In the genomic region with DNA sequence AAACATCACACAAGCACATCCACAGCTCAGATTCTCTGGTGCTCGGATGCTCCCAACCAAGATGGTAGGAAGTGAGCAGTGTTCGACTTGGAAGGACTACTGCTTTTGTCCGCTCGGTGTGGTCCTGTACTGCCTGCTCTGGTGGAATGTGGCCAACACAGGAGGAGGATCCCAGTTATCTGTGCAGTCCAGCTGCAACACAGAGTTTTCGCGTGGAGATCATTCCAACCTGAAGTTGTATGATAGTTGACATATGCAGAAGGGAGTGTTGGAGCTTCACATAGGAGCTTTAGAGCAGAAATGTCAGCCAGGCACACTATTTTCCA, we compare ENCODE assay signal across 13 mouse cellular contexts. TPM values are rescaled to one million over a fixed set of nuclear protein-coding genes. Genes with fewer than 3 reads are reported as not detected.
A peak's percentile ranks its signal among the peaks of the same experiment; 100 is the strongest.
DNase-seq lines count a peak whose midpoint lies in the region; ATAC-seq lines count a peak whose summit lies in the region.
"Had no signal": no experiment of that assay in that cellular context is flagged by ENCODE, and none has a peak within 500 bp of the region (broad histone marks: within the 10 kb centered on the region; RNA-seq: fewer than 3 reads in every experiment).

No protein-coding gene starts in this region.

- peak overlapping the region; percentile 75 for H3K27ac ChIP-seq in liver, embryonic 16.5 days (ENCODE audit: low read length)
- H3K27ac ChIP-seq: hindbrain, embryonic 12.5 days; limb, embryonic 13.5 days had no signal

- H3K4me3 ChIP-seq in liver, embryonic 16.5 days (ENCODE audit: low read depth, low read length): no peak overlapping the region
- H3K4me3 ChIP-seq: hindbrain, embryonic 12.5 days; limb, embryonic 13.5 days had no signal

- no peaks in the 10 kb centered on the region for H3K27me3 ChIP-seq in liver, embryonic 16.5 days (ENCODE audit: control insufficient read depth, insufficient read depth, low read depth, low read length)
- H3K27me3 ChIP-seq: hindbrain, embryonic 12.5 days; limb, embryonic 13.5 days had no signal

- WGBS in liver, embryonic 16.5 days (ENCODE audit: insufficient replicate concordance): 45% methylated on average over 6 of the region's 6 CpGs

- H3K36me3 ChIP-seq in liver, embryonic 16.5 days (ENCODE audit: control insufficient read depth, insufficient read depth): peaks cover 5% of the 10 kb centered on the region; the same call in 1 of the 2 replicates

- H3K9ac ChIP-seq in liver, embryonic 16.5 days (ENCODE audit: low read depth, low read length): no peak overlapping the region
- H3K9ac ChIP-seq: hindbrain, embryonic 12.5 days; limb, embryonic 13.5 days had no signal

- ATAC-seq in liver, embryonic 16.5 days (ENCODE audit: low read depth): peak; percentile 96
- ATAC-seq: midbrain, embryonic 16.5 days had no signal

- peak overlapping the region; percentile 32; the same call in 1 of the 2 replicates for H3K4me2 ChIP-seq in liver, embryonic 16.5 days (ENCODE audit: low read depth, low read length)
- H3K4me2 ChIP-seq: hindbrain, embryonic 12.5 days; limb, embryonic 13.5 days had no signal

- intact Hi-C loops in left cerebral cortex, postnatal 14 days (cut with DNase I): no loop called here

- H3K4me1 ChIP-seq in liver, embryonic 16.5 days (ENCODE audit: control insufficient read depth, low read depth, low read length): peaks cover 11% of the 10 kb centered on the region
- H3K4me1 ChIP-seq: hindbrain, embryonic 12.5 days; limb, embryonic 13.5 days had no signal

- DNase-seq in kidney, postnatal 14 days: peak; percentile 3
- DNase-seq in kidney, postnatal 25 days: no peak
- DNase-seq in adrenal gland, postnatal 36 days: peak; percentile 29 to 36
- peak; percentile 41 for DNase-seq in c-Kit-positive CD71-positive TER-119-negative erythroid progenitor cells, embryonic 14.5 days (ENCODE audit: low read depth)
- no peak for DNase-seq in gastrocnemius, postnatal 10 days
- no peak for DNase-seq in left cerebral cortex, postnatal 14 days (ENCODE audit: low spot score in 2 of 2)
- no peak for DNase-seq in cerebellum, postnatal 25 days
- DNase-seq: heart, adult 18-20 months; layer of hippocampus, postnatal 36 days had no signal

- H3K9me3 ChIP-seq in liver, embryonic 16.5 days (replicated peaks; ENCODE audit: control insufficient read depth, low read length): no peaks in the 10 kb centered on the region
- H3K9me3 ChIP-seq: hindbrain, embryonic 12.5 days; limb, embryonic 13.5 days had no signal

RNA-seq across cellular contexts. Expression of a gene that starts 33.6 kb away (rescaled TPM):
- 10 to 100 TPM; 29.6 to 43.7 TPM for total RNA-seq in adrenal gland, postnatal 36 days (2021)
- polyA plus RNA-seq in liver, embryonic 16.5 days (2015; fragmentation: Nextera tagmentation; extraction: Ambion mirVana): 13.3 and 14.0 TPM in 2 replicates
- total RNA-seq in gastrocnemius, postnatal 10 days (2021): 10 to 100 TPM; 11.4 to 13.3 TPM
- total RNA-seq in left cerebral cortex, postnatal 14 days (2021): 10 to 100 TPM; 19.2 to 22.0 TPM

RNA-seq across cellular contexts. Expression of a gene that starts 53.7 kb away (rescaled TPM):
- total RNA-seq in adrenal gland, postnatal 36 days (2021): 100 to 1,000 TPM; 192 to 221 TPM
- polyA plus RNA-seq in liver, embryonic 16.5 days (2015; fragmentation: Nextera tagmentation; extraction: Ambion mirVana): 39.9 and 53.2 TPM in 2 replicates
- total RNA-seq in gastrocnemius, postnatal 10 days (2021): 100 to 1,000 TPM; 103 to 112 TPM
- 100 to 1,000 TPM; 115 to 122 TPM for total RNA-seq in left cerebral cortex, postnatal 14 days (2021)

Comparison
In these comparisons a context has a peak if more than half of its experiments do, and no peak if none do; other contexts are left out.
1. DNase-seq: peak in kidney, postnatal 14 days (single experiment), adrenal gland, postnatal 36 days (2 of 2) and c-Kit-positive CD71-positive TER-119-negative erythroid progenitor cells, embryonic 14.5 days (single experiment); none in kidney, postnatal 25 days (0 of 2), gastrocnemius, postnatal 10 days (single experiment), left cerebral cortex, postnatal 14 days (0 of 2) and cerebellum, postnatal 25 days (0 of 2).